Mouse (Mus musculus): ENCODE results near the gene Gm20937. TPM values are rescaled to one million over a fixed set of nuclear protein-coding genes. Genes with fewer than 3 reads are reported as not detected.

Gene Gm20937
- not detected for polyA plus RNA-seq (2017; shearing (Covaris generic))

GRCm38 (mm10) chrY:68294798-68295197 is at the start of gene Gm20937:
TSS of gene Gm20937 (minus strand) at chrY:68294898.

Other genes starting within 250 kb of the Gm20937 start
- not detected for gene Gm20816, start 243.1 kb upstream of the Gm20937 start, polyA plus RNA-seq (2017; shearing (Covaris generic))

All from inflammation-experienced regulatory T-cells (primary cell).